Mouse (Mus musculus) testis, adult 2 months (tissue): ENCODE measurements at regions not wholly inside any gene's neighbourhood (a gene's known extent, or its start where the extent isn't known, plus 50 kb on each side); places are given as distances from the start of the nearest gene placed in this dataset.

Experiments used
- H3K27ac ChIP-seq: fragments of 200-500 bp; 2 replicates; pipeline ENCODE4 v1.5.1; 2012; ENCODE audit warnings: low read depth, low read length; ENCODE audit not compliant: control insufficient read depth, insufficient read depth
- H3K27me3 ChIP-seq: fragments of 200-500 bp; 2 replicates; pipeline ENCODE4 v1.6.1; 2012; ENCODE audit warnings: mild to moderate bottlenecking, low read length, moderate library complexity; ENCODE audit not compliant: control insufficient read depth, insufficient read depth
- H3K36me3 ChIP-seq: fragments of 200-500 bp; 2 replicates; pipeline ENCODE4 v1.6.1; 2012; ENCODE audit warnings: mild to moderate bottlenecking, low read length; ENCODE audit not compliant: control insufficient read depth, insufficient read depth
- H3K4me1 ChIP-seq: fragments of 200-500 bp; 2 replicates; pipeline ENCODE4 v1.6.1; 2012; ENCODE audit warnings: low read length; ENCODE audit not compliant: control insufficient read depth, insufficient read depth
- H3K4me3 ChIP-seq: fragments of 200-500 bp; 2 replicates; pipeline ENCODE4 v1.5.1; 2012; ENCODE audit warnings: low read depth, mild to moderate bottlenecking, low read length, moderate library complexity, mixed read lengths; ENCODE audit not compliant: control insufficient read depth
- CTCF ChIP-seq: fragments of 200-500 bp; IDR thresholded peaks from 2 replicates; pipeline ENCODE4 v1.5.1; 2012; ENCODE audit warnings: low read depth, mild to moderate bottlenecking, inconsistent platforms, low read length, moderate library complexity; ENCODE audit not compliant: control insufficient read depth, insufficient read depth, insufficient replicate concordance
- POLR2A ChIP-seq: fragments of 200-500 bp; IDR thresholded peaks from 2 replicates; pipeline ENCODE4 v1.6.1; 2012; ENCODE audit warnings: low read depth, mild to moderate bottlenecking, inconsistent platforms, low read length, moderate library complexity; ENCODE audit not compliant: control insufficient read depth

GRCm38 (mm10) chr6:111995823-111996222 is 277.7 kb upstream of the Lmcd1 start:
- no peak overlapping the region for H3K27ac ChIP-seq
- TF ChIP-seq CTCF (no peak), POLR2A (no peak)
- no peak overlapping the region for H3K4me3 ChIP-seq
- H3K4me1 ChIP-seq, result no peaks in the 10 kb centered on the region
- no peaks in the 10 kb centered on the region for H3K36me3 ChIP-seq
- H3K27me3 ChIP-seq, result no peaks in the 10 kb centered on the region

GRCm38 (mm10) chr6:112003784-112004471 is 269.6 kb upstream of the Lmcd1 start:
- H3K4me3 ChIP-seq, result no peak overlapping the region
- H3K27me3 ChIP-seq, result no peaks in the 10 kb centered on the region
- H3K4me1 ChIP-seq, result no peaks in the 10 kb centered on the region
- no peak for TF ChIP-seq POLR2A
- no peak for TF ChIP-seq CTCF
- no peak overlapping the region for H3K27ac ChIP-seq
- no peaks in the 10 kb centered on the region for H3K36me3 ChIP-seq

- no peak overlapping the region for H3K27ac ChIP-seq
- H3K4me1 ChIP-seq, result no peaks in the 10 kb centered on the region
- H3K4me3 ChIP-seq, result no peak overlapping the region
- H3K27me3 ChIP-seq, result no peaks in the 10 kb centered on the region
- no peak for TF ChIP-seq CTCF
- no peaks in the 10 kb centered on the region for H3K36me3 ChIP-seq
These were observed 247.0 kb upstream of the Lmcd1 start for GRCm38 (mm10) chr6:112026261-112027205.

GRCm38 (mm10) chr6:112050548-112051184 is 222.9 kb upstream of the Lmcd1 start:
- Histone ChIP-seq H3K27me3 (no peaks in the 10 kb centered on the region), H3K4me3 (no peak overlapping the region), H3K27ac (no peak overlapping the region), H3K36me3 (no peaks in the 10 kb centered on the region), H3K4me1 (no peaks in the 10 kb centered on the region)
- TF ChIP-seq POLR2A (no peak), CTCF (no peak)

GRCm38 (mm10) chr6:112052193-112052592 is 221.4 kb upstream of the Lmcd1 start:
- no peaks in the 10 kb centered on the region for H3K4me1 ChIP-seq
- TF ChIP-seq POLR2A (no peak), CTCF (no peak)
- no peaks in the 10 kb centered on the region for H3K36me3 ChIP-seq
- H3K27ac ChIP-seq, result no peak overlapping the region
- no peaks in the 10 kb centered on the region for H3K27me3 ChIP-seq
- H3K4me3 ChIP-seq, result no peak overlapping the region

- H3K4me1 ChIP-seq, result no peaks in the 10 kb centered on the region
- no peak overlapping the region for H3K27ac ChIP-seq
- no peak overlapping the region for H3K4me3 ChIP-seq
- no peaks in the 10 kb centered on the region for H3K36me3 ChIP-seq
- H3K27me3 ChIP-seq, result no peaks in the 10 kb centered on the region
- no peak for TF ChIP-seq POLR2A
- TF ChIP-seq CTCF, result no peak
These were observed 215.7 kb upstream of the Lmcd1 start for GRCm38 (mm10) chr6:112057895-112058294.

- no peaks in the 10 kb centered on the region for H3K4me1 ChIP-seq
- H3K36me3 ChIP-seq, result no peaks in the 10 kb centered on the region
- TF ChIP-seq CTCF (no peak), POLR2A (no peak)
- H3K27ac ChIP-seq, result no peak overlapping the region
- H3K27me3 ChIP-seq, result no peaks in the 10 kb centered on the region
- H3K4me3 ChIP-seq, result no peak overlapping the region
These were observed 210.6 kb upstream of the Lmcd1 start for GRCm38 (mm10) chr6:112062956-112063355.
